Mouse (Mus musculus) forebrain, embryonic 16.5 days (tissue): ENCODE data around the gene Tspan15. TPM values are rescaled to one million over a fixed set of nuclear protein-coding genes. Genes with fewer than 3 reads are reported as not detected.
A peak's percentile ranks its signal among the peaks of the same experiment; 100 is the strongest.

ENCODE experiments used
- ATAC-seq: fragments of 200-750 bp; cut with Nextera tagmentation; 2 replicates; pipeline ENCODE4 v1.8.0; 2017; ENCODE audit warnings: mild to moderate bottlenecking, moderate library complexity
- H3K27ac ChIP-seq: fragments of 300-500 bp; sonication (generic); 2 replicates; pipeline ENCODE4 v1.5.1; 2014; ENCODE audit warnings: low read length, control low read depth
- H3K27me3 ChIP-seq: fragments of 300-500 bp; sonication (generic); replicated peaks from 2 replicates; pipeline ENCODE4 v1.6.1; 2014; ENCODE audit warnings: low read length; ENCODE audit not compliant: control insufficient read depth, insufficient read depth
- H3K36me3 ChIP-seq: fragments of 300-500 bp; sonication (generic); 2 replicates; pipeline ENCODE4 v1.6.1; 2014; ENCODE audit not compliant: control insufficient read depth, insufficient read depth
- H3K4me1 ChIP-seq: fragments of 300-500 bp; sonication (generic); replicated peaks from 2 replicates; pipeline ENCODE4 v1.6.1; 2014; ENCODE audit warnings: low read length; ENCODE audit not compliant: control insufficient read depth, insufficient read depth
- H3K4me2 ChIP-seq: fragments of 300-500 bp; sonication (generic); 2 replicates; pipeline ENCODE4 v1.6.1; 2014; ENCODE audit warnings: mild to moderate bottlenecking, low read length, control low read depth
- H3K4me3 ChIP-seq: fragments of 300-500 bp; sonication (generic); replicated peaks from 2 replicates; pipeline ENCODE4 v1.5.1; 2014; ENCODE audit warnings: mild to moderate bottlenecking, low read length, control low read depth
- H3K9ac ChIP-seq: fragments of 300-500 bp; sonication (generic); replicated peaks from 2 replicates; pipeline ENCODE4 v1.6.1; 2014; ENCODE audit warnings: low read depth, low read length, control low read depth
- H3K9me3 ChIP-seq: fragments of 300-500 bp; sonication (generic); 2 replicates; pipeline ENCODE4 v1.6.1; 2016; ENCODE audit warnings: low read length; ENCODE audit not compliant: control insufficient read depth
- WGBS: fragments of 180-500 bp; shearing (Covaris S2); extraction: QIAGEN DNeasy Blood & Tissue Kit; methylation state at CpG from one replicate; pipeline ENCODE4 v1.1.7; 2014; 5-methylcytosine and 5-hydroxymethylcytosine counted together
- polyA plus RNA-seq: library from polyadenylated mRNA; unstranded; fragments of >200 nt; fragmentation: Nextera tagmentation; extraction: Ambion mirVana; gene quantifications from 2 replicates; pipeline ENCODE4 v1.2.1, GENCODE M21; 2015

The Tspan15 gene
- 13.9 and 15.4 TPM in 2 replicates for polyA plus RNA-seq

DNA sequence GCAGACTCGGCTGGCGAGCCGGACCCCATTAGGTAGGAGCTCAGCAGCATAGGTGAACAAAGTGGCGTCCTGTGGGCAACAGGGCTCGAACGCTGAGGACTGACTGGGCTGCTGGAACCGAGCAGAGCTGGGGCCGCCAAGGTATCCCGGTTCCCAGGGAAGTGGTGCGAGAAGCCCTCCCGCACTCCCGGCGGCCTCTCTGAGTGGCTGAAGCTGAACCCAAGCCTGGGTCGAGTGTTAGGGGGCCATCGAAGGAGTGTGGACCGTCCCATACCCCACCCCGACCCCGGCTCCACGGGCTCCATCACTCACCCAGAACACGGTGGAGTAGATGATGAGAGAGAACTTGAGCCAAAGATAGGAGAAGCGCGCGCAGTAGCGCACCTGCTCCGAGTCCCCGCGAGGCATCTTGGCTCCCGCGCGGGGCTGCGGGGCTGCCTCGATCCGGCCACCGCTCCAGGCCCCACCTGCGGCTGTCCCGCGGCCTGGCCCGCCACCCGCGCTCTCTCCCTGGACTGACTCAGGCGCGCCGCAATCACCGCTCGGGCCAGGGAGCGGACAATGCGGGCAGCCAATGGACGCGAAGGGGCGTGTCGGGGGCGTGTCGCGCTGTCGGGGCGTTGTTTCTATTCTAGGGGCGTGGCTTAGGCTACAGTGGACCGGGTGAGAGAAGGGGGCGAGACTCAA lies at the start of gene Tspan15:
TSS of gene Tspan15 (minus strand) at position 544 of the 687 bp plus-strand sequence.
- H3K4me2 ChIP-seq: peak within 1 kb of the TSS; percentile 99
- H3K4me1 ChIP-seq: peaks cover 10% of the 10 kb centered on the region
- H3K9me3 ChIP-seq: no peaks in the 10 kb centered on the region
- ATAC-seq: peak; percentile 97
- no peaks in the 10 kb centered on the region; the same call in 1 of the 2 replicates for H3K27me3 ChIP-seq
- peak within 1 kb of the TSS; percentile 71 for H3K4me3 ChIP-seq
- WGBS: under 1% methylated on average over 57 of the region's 59 CpGs
- peak within 1 kb of the TSS; percentile 63 for H3K9ac ChIP-seq
- H3K36me3 ChIP-seq: no peaks in the 10 kb centered on the region
- no peak within 1 kb of the TSS for H3K27ac ChIP-seq

DNA sequence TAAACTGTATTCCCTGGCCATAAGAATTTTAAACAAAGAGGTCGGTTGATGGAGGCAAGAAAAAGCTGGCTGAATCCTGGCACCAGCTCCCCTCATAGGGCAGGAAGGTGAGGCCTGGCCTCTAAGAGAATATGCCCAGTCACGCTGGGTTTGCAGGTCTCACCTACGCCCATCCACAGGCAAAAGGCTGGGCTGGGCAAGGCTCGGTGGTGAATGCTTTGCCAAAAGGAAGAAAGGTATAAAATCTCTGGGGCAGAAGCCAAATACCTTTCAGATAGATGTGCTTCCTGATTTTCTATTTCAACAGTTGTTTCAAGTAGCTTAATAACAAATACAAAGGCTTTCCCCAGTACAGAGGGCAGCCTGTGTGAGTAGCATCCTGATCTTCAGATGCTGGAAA lies 48.6 kb upstream of the Tspan15 start:
- no peak overlapping the region for H3K27ac ChIP-seq
- H3K4me2 ChIP-seq: no peak overlapping the region
- H3K9ac ChIP-seq: no peak overlapping the region
- no peaks in the 10 kb centered on the region for H3K9me3 ChIP-seq
- peaks cover 25% of the 10 kb centered on the region for H3K36me3 ChIP-seq
- H3K27me3 ChIP-seq: no peaks in the 10 kb centered on the region
- no peaks in the 10 kb centered on the region for H3K4me1 ChIP-seq
- ATAC-seq: no peak
- 84% methylated on average over 4 of the region's 4 CpGs for WGBS
- no peak overlapping the region for H3K4me3 ChIP-seq

DNA sequence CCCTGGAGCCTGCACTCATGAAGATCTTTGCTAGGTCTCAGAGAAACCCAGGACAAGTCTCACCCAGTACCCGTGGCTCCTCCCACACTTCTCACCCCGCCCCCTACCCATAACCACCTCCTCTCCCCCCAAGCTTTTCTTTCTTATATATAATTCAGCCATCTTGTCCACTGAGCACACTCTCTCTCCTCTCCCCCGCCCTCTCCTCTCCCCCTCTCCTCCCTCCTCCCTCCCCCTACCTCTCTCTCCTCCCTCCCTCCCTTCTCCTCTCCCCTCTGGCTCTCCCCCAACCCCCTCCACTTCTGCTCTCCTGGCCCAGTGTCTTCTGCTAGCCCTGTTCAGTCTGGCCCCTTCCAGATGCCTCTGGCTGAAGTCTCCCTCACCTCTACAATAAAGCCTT lies 48.0 kb upstream of the Tspan15 start:
- no peak overlapping the region for H3K4me2 ChIP-seq
- no peak for ATAC-seq
- WGBS: 79% methylated on average over 3 of the region's 3 CpGs
- no peaks in the 10 kb centered on the region for H3K4me1 ChIP-seq
- H3K27me3 ChIP-seq: no peaks in the 10 kb centered on the region
- no peak overlapping the region for H3K4me3 ChIP-seq
- no peaks in the 10 kb centered on the region for H3K9me3 ChIP-seq
- no peak overlapping the region for H3K27ac ChIP-seq
- no peak overlapping the region for H3K9ac ChIP-seq
- H3K36me3 ChIP-seq: peaks cover 29% of the 10 kb centered on the region

DNA sequence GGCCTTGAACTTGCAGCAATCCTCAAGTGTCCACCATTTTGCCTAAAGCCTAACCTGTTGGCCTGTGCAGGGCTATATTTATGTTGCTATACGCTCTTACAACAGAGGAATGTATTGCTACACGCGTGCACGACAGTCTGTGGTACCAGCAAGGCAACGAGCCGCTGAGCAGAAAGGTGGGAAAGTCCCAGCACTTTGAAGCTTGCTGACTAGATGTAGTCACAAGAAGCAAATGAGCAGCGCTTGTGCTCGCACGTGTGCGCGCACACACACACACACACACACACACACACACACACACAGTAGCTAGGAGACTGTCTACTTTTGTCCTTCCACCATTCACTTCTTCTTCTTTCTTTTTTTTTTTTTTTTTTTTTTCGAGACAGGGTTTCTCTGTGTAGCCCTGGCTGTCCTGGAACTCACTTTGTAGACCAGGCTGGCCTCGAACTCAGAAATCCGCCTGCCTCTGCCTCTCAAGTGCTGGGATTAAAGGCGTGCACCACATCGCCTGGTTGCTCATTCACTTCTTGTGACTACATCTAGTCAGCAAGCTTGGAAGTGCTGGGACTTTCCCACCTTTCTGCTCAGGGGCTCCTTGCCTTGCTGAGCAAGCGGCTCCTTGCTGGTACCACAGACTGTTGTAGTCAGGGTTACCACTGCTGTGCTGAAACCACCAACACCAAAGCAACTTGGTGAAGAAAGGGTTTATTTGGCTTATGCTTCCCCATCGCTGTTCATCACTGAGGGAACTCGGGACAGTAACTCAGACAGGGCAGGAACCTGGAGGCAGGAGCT lies 46.6 kb upstream of the Tspan15 start:
- WGBS: 94% methylated on average over 18 of the region's 19 CpGs
- no peaks in the 10 kb centered on the region for H3K9me3 ChIP-seq
- H3K27me3 ChIP-seq: no peaks in the 10 kb centered on the region
- no peak for ATAC-seq
- H3K9ac ChIP-seq: no peak overlapping the region
- no peak overlapping the region for H3K4me2 ChIP-seq
- peaks cover 33% of the 10 kb centered on the region for H3K36me3 ChIP-seq
- H3K4me1 ChIP-seq: no peaks in the 10 kb centered on the region
- H3K27ac ChIP-seq: no peak overlapping the region
- H3K4me3 ChIP-seq: no peak overlapping the region

DNA sequence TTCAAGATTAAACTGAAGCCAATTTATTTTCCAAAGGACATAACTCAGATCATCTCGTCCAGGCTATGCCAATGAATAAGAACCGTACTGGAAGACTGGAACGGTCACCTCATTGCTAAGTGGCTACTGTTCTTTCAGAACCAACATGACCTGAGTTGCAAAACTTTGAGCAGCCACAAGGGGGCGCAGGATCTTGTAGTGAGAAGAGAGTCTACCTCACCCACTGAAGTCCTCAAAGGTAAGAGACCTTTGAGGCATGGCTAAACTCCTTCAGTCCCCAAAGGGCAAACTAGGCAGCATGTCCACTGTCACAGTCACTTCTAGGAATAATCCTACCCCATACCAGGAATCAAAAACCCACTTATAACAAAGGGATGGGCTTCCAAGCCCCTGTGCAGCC lies 44.2 kb upstream of the Tspan15 start:
- Histone ChIP-seq H3K4me2 (no peak overlapping the region), H3K4me3 (no peak overlapping the region), H3K27me3 (no peaks in the 10 kb centered on the region), H3K36me3 (peaks cover 16% of the 10 kb centered on the region), H3K9ac (no peak overlapping the region), H3K27ac (no peak overlapping the region), H3K4me1 (no peaks in the 10 kb centered on the region), H3K9me3 (no peaks in the 10 kb centered on the region)
- 33% methylated on average over 4 of the region's 4 CpGs for WGBS
- no peak for ATAC-seq

DNA sequence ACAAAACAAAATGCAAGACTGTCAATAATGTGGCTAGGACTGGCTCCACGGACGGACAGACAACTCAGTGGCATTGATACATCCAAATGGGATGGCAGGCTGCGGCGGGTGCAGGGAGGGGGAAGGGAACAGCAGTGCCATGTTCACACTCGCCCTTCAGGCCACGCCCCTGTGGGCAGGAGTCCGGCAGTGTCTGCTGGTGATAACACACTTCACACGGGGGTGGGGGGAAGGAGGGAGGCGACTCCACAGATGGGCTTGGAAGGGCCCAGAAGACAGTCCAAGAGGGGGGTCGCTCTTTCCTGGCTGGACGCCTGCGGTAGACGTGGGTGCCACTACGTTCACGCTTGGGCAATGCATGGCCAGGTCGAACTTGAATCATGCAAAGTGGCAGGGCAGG lies 38.2 kb upstream of the Tspan15 start:
- ATAC-seq: no peak
- H3K27ac ChIP-seq: no peak overlapping the region
- H3K4me1 ChIP-seq: no peaks in the 10 kb centered on the region
- H3K27me3 ChIP-seq: no peaks in the 10 kb centered on the region
- H3K36me3 ChIP-seq: peaks cover 10% of the 10 kb centered on the region
- no peak overlapping the region for H3K4me2 ChIP-seq
- 86% methylated on average over 15 of the region's 16 CpGs for WGBS
- no peak overlapping the region for H3K4me3 ChIP-seq
- H3K9ac ChIP-seq: no peak overlapping the region
- no peaks in the 10 kb centered on the region for H3K9me3 ChIP-seq

DNA sequence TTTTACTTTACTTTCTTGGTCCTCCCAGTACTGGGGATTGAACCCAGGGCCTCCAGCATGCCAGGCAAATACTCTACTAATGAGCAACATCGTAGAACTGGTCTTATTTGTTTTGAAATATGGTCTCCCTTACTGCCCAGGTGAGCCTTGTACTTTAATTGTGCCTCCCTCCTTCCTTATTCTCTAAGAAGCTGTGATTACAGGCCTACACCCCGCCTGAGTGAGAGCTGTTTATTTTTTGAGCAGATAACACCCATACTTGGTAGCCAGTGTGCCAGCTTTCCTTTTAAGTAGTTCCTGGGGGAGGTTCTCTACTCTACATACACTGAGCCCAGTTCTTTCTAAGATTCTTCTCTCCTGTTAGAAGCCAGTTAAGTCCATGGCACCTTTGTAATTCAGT lies 33.2 kb upstream of the Tspan15 start:
- H3K27ac ChIP-seq: no peak overlapping the region
- H3K36me3 ChIP-seq: peaks cover 3% of the 10 kb centered on the region; the same call in 1 of the 2 replicates
- H3K4me3 ChIP-seq: no peak overlapping the region
- no peak overlapping the region for H3K9ac ChIP-seq
- no peaks in the 10 kb centered on the region for H3K27me3 ChIP-seq
- H3K4me1 ChIP-seq: 0 out of 2 replicates have a peak, but pooled peaks cover 2% of the 10 kb centered on the region
- no peak overlapping the region for H3K4me2 ChIP-seq
- no peaks in the 10 kb centered on the region for H3K9me3 ChIP-seq
- ATAC-seq: no peak
- WGBS: 74% methylated on average over 2 of the region's 2 CpGs

DNA sequence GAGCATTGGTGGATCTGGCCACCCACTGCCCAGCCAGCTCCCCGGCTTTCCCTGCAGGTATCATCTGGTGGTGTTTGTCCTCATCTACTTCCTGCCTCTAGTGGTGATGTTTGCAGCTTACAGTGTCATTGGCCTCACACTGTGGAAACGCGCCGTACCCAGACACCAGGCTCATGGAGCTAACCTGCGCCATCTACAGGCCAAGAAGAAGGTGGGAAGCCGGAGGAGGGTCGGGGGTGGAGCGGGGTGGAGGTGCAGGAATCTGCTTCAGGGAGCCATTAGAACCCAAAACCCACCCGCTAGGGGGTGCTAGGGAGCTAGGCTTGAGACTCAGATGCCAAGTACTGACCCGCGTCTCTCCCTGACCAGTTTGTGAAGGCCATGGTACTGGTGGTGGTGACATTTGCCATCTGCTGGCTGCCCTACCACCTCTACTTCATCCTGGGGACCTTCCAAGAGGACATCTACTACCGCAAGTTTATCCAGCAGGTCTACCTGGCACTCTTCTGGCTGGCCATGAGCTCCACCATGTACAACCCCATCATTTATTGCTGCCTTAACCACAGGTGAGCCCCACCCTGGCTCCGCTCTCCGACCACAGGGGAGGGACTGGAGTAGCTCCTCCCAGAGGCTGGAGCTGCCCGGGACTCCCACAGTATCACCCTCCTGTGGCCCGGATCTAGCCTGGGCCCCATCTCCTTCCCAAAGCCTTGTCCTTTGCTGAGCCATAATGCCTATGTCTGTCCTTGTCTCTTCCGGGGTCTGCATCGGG lies 30.2 kb upstream of the Tspan15 start:
- Histone ChIP-seq H3K27me3 (no peaks in the 10 kb centered on the region), H3K9me3 (no peaks in the 10 kb centered on the region), H3K4me2 (no peak overlapping the region), H3K27ac (no peak overlapping the region), H3K4me3 (no peak overlapping the region), H3K4me1 (0 out of 2 replicates have a peak, but pooled peaks cover 2% of the 10 kb centered on the region), H3K9ac (no peak overlapping the region), H3K36me3 (no peaks in the 10 kb centered on the region)
- ATAC-seq: peak; percentile 81
- WGBS: 18% methylated on average over 18 of the region's 18 CpGs

DNA sequence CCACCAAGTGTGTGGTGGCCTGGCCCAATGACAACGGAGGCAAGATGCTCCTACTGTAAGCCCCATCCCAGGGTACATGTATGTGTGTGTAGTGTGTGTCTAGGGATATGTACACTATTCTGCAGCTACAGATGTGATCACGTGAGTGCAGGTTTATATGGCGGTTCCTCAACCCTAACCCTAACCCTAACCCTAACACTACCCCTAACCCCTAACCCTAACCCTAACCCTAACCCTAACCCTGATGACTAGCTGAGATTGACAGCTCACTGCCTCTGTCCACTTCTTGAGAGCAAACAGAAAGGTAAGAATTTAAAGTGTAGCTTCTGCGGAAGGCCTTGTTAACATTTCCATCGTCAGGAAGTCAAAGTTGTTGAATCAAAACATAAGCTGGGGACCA lies 27.2 kb upstream of the Tspan15 start:
- Histone ChIP-seq H3K4me2 (no peak overlapping the region), H3K4me1 (0 out of 2 replicates have a peak, but pooled peaks cover 2% of the 10 kb centered on the region), H3K9me3 (no peaks in the 10 kb centered on the region), H3K27me3 (no peaks in the 10 kb centered on the region), H3K4me3 (no peak overlapping the region), H3K27ac (no peak overlapping the region), H3K9ac (no peak overlapping the region), H3K36me3 (no peaks in the 10 kb centered on the region)
- no peak for ATAC-seq
- 89% methylated on average over 5 of the region's 5 CpGs for WGBS
